Mouse (Mus musculus) testis, adult 2 months (tissue): ENCODE measurements around the gene Tbc1d24. TPM values are rescaled to one million over a fixed set of nuclear protein-coding genes. Genes with fewer than 3 reads are reported as not detected.
A peak's percentile ranks its signal among the peaks of the same experiment; 100 is the strongest.

Source experiments
- H3K27ac ChIP-seq: fragments of 200-500 bp; 2 replicates; pipeline ENCODE4 v1.5.1; 2012; ENCODE audit warnings: low read depth, low read length; ENCODE audit not compliant: control insufficient read depth, insufficient read depth
- H3K27me3 ChIP-seq: fragments of 200-500 bp; 2 replicates; pipeline ENCODE4 v1.6.1; 2012; ENCODE audit warnings: mild to moderate bottlenecking, low read length, moderate library complexity; ENCODE audit not compliant: control insufficient read depth, insufficient read depth
- H3K36me3 ChIP-seq: fragments of 200-500 bp; 2 replicates; pipeline ENCODE4 v1.6.1; 2012; ENCODE audit warnings: mild to moderate bottlenecking, low read length; ENCODE audit not compliant: control insufficient read depth, insufficient read depth
- H3K4me1 ChIP-seq: fragments of 200-500 bp; 2 replicates; pipeline ENCODE4 v1.6.1; 2012; ENCODE audit warnings: low read length; ENCODE audit not compliant: control insufficient read depth, insufficient read depth
- H3K4me3 ChIP-seq: fragments of 200-500 bp; 2 replicates; pipeline ENCODE4 v1.5.1; 2012; ENCODE audit warnings: low read depth, mild to moderate bottlenecking, low read length, moderate library complexity, mixed read lengths; ENCODE audit not compliant: control insufficient read depth
- CTCF ChIP-seq: fragments of 200-500 bp; IDR thresholded peaks from 2 replicates; pipeline ENCODE4 v1.5.1; 2012; ENCODE audit warnings: low read depth, mild to moderate bottlenecking, inconsistent platforms, low read length, moderate library complexity; ENCODE audit not compliant: control insufficient read depth, insufficient read depth, insufficient replicate concordance
- POLR2A ChIP-seq: fragments of 200-500 bp; IDR thresholded peaks from 2 replicates; pipeline ENCODE4 v1.6.1; 2012; ENCODE audit warnings: low read depth, mild to moderate bottlenecking, inconsistent platforms, low read length, moderate library complexity; ENCODE audit not compliant: control insufficient read depth
- polyA plus RNA-seq: library from polyadenylated mRNA; depleted of rRNA; stranded (reverse); fragments of >200 nt; gene quantifications from 2 replicates; pipeline ENCODE4 v1.2.3, GENCODE M21; 2012

The Tbc1d24 gene
- polyA plus RNA-seq, 1 experiment, result 9.5 TPM

- Histone ChIP-seq H3K27ac (no peak overlapping the region), H3K36me3 (no peaks in the 10 kb centered on the region; the same call in 1 of the 2 replicates), H3K4me1 (peaks cover 21% of the 10 kb centered on the region), H3K4me3 (no peak overlapping the region), H3K27me3 (no peaks in the 10 kb centered on the region)
- no peak for TF ChIP-seq POLR2A
- TF ChIP-seq CTCF, result 0 out of 2 replicates have a peak, but pooled peaks have one; percentile 9
Measured at GRCm38 (mm10) chr17:24164566-24165259, 40.6 kb downstream of the Tbc1d24 start.

- H3K27me3 ChIP-seq, result no peaks in the 10 kb centered on the region
- peaks cover 17% of the 10 kb centered on the region for H3K4me1 ChIP-seq
- no peaks in the 10 kb centered on the region; the same call in 1 of the 2 replicates for H3K36me3 ChIP-seq
- peak within 1 kb of the TSS; percentile 96 for H3K27ac ChIP-seq
- peak within 1 kb of the TSS; percentile 93 for H3K4me3 ChIP-seq
- TF ChIP-seq POLR2A (peak; percentile 62; the same call in 1 of the 2 replicates), CTCF (no peak)
Measured at GRCm38 (mm10) chr17:24163176-24163962, 42.0 kb downstream of the Tbc1d24 start, which contains the start of gene Amdhd2. Gene Amdhd2 (minus strand): TSS chr17:24163766.

- H3K4me1 ChIP-seq, result peaks cover 11% of the 10 kb centered on the region
- TF ChIP-seq CTCF, result no peak
- no peak for TF ChIP-seq POLR2A
- H3K4me3 ChIP-seq, result peak overlapping the region; percentile 93
- H3K36me3 ChIP-seq, result no peaks in the 10 kb centered on the region; the same call in 1 of the 2 replicates
- H3K27ac ChIP-seq, result peak overlapping the region; percentile 96
- no peaks in the 10 kb centered on the region for H3K27me3 ChIP-seq
Measured at GRCm38 (mm10) chr17:24162584-24163175, 42.7 kb downstream of the Tbc1d24 start.

DNA sequence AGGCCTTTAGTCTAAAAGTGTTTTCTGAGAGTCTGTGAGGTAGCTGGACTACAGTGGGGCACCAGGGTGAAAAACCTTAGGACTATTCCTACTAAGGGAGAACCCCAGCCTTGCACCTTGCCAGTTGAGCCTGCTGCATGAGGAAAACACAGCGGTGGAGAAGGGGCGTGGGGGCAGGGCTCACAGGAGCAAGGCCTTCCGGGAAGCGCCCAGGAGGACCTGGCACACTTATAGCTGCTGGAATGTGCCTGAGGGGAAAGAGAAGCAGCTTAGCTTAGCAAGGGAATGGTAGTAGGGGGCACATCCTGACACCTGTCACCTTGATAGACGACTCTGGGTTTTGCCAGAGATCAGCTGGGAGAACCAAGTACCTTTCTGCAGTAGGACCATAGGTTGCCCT lies 43.9 kb downstream of the Tbc1d24 start:
- no peak for TF ChIP-seq POLR2A
- no peak for TF ChIP-seq CTCF
- H3K4me3 ChIP-seq, result no peak overlapping the region

DNA sequence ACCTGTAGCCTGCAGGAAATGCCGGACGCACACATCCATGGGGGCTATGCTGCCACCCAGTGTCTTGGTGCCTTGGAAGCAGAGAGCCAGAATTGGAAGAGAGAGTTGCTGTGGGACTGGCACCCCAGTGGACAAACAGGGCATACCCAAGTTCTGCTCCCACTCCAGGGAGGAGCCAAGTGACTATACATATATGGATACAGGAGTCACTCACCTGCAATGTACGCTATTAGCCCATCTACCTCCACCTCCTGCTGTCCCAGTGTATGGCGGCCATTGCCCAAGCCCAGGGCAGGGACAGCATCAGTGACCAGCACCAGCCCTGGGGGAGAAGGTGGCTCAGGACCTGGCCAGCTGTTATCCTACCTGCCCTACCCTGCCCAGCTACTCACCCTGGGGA lies 47.8 kb downstream of the Tbc1d24 start:
- Histone ChIP-seq H3K36me3 (no peaks in the 10 kb centered on the region), H3K27ac (no peak overlapping the region), H3K4me3 (no peak overlapping the region), H3K4me1 (peaks cover 4% of the 10 kb centered on the region), H3K27me3 (no peaks in the 10 kb centered on the region)
- TF ChIP-seq POLR2A (no peak), CTCF (no peak)

More for the DNA sequence above, 43.9 kb downstream of the Tbc1d24 start:
- H3K27me3 ChIP-seq, result no peaks in the 10 kb centered on the region
- H3K36me3 ChIP-seq, result no peaks in the 10 kb centered on the region; the same call in 1 of the 2 replicates
- H3K4me1 ChIP-seq, result peaks cover 11% of the 10 kb centered on the region
- H3K27ac ChIP-seq, result no peak overlapping the region

DNA sequence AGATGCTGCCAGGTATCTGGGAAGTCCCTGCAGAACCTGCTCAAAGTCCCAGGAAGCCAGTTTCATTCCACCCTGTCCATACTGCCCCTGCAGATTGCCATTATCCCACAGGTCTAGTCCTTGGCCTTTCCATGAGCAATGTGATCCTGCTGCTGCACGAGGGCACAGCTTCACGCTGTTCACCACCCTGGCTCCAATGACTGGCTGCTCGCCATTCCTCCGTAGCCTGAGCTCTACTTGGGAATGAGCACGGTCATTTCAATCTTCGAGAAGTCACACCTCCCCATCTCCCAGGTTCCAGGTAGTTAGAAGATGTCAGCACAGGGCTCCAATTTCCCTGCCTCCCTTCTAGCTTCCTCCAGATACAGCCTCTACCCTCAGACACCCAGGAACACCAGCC lies 48.2 kb downstream of the Tbc1d24 start:
- Histone ChIP-seq H3K27ac (no peak overlapping the region), H3K27me3 (no peaks in the 10 kb centered on the region), H3K4me3 (no peak overlapping the region), H3K4me1 (peaks cover 6% of the 10 kb centered on the region), H3K36me3 (no peaks in the 10 kb centered on the region)
- TF ChIP-seq CTCF, result no peak
- no peak for TF ChIP-seq POLR2A

DNA sequence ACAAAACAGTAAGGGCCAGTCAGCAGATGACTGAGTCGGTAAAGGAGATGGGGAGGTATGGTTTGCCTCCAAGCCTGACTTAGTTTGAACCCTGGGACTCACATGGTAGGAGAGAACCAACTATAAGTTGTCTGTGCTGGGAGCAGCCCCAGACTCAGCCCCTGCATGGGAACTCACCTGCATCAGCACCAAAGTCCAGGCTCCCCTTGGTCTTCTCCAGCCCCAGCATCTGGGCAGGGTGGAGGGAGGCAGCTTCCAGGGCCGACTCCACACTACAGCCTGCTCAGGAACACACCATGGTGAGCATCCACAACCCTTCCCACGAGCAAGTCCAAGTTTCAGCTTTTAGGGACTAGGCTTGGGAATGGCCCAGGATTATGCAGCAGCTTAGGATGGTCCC lies 49.0 kb downstream of the Tbc1d24 start:
- no peak overlapping the region for H3K27ac ChIP-seq
- H3K27me3 ChIP-seq, result no peaks in the 10 kb centered on the region
- H3K36me3 ChIP-seq, result no peaks in the 10 kb centered on the region; the same call in 1 of the 2 replicates
- TF ChIP-seq CTCF, result no peak
- TF ChIP-seq POLR2A, result no peak
- peaks cover 8% of the 10 kb centered on the region for H3K4me1 ChIP-seq
- no peak overlapping the region for H3K4me3 ChIP-seq
